Mouse (Mus musculus): ENCODE measurements at regions not wholly inside any gene's neighbourhood (a gene's known extent, or its start where the extent isn't known, plus 50 kb on each side); places are given as distances from the start of the nearest gene placed in this dataset.

GRCm38 (mm10) chr8:96349503-96349902, 461.2 kb upstream of the Got2 start:
- no peak for DNase-seq (ENCODE audit: extremely low spot score)

- no peak for DNase-seq (ENCODE audit: extremely low spot score)
These were observed 452.4 kb upstream of the Got2 start for GRCm38 (mm10) chr8:96340702-96341101.

- peak; percentile 5 for DNase-seq (ENCODE audit: extremely low spot score)
These were observed 430.0 kb upstream of the Got2 start for GRCm38 (mm10) chr8:96318367-96318766.

GRCm38 (mm10) chr8:96308989-96309718, 420.8 kb upstream of the Got2 start:
- DNase-seq (ENCODE audit: extremely low spot score): no peak

- no peak for DNase-seq (ENCODE audit: extremely low spot score)
These were observed 408.3 kb upstream of the Got2 start for GRCm38 (mm10) chr8:96296643-96297042.

- no peak for DNase-seq (ENCODE audit: extremely low spot score)
These were observed 402.4 kb upstream of the Got2 start for GRCm38 (mm10) chr8:96290740-96291139.

- no peak for DNase-seq (ENCODE audit: extremely low spot score)
These were observed 401.2 kb upstream of the Got2 start for GRCm38 (mm10) chr8:96289519-96289918.

GRCm38 (mm10) chr8:96288525-96288924, 400.2 kb upstream of the Got2 start:
- DNase-seq (ENCODE audit: extremely low spot score): no peak

- DNase-seq (ENCODE audit: extremely low spot score): no peak
These were observed 389.3 kb upstream of the Got2 start for GRCm38 (mm10) chr8:96277479-96278138.

- no peak for DNase-seq (ENCODE audit: extremely low spot score)
These were observed 388.7 kb upstream of the Got2 start for GRCm38 (mm10) chr8:96277058-96277457.

GRCm38 (mm10) chr8:96256294-96256693, 367.9 kb upstream of the Got2 start:
- DNase-seq (ENCODE audit: extremely low spot score): no peak

- DNase-seq (ENCODE audit: extremely low spot score): no peak
These were observed 367.5 kb upstream of the Got2 start for GRCm38 (mm10) chr8:96255811-96256210.

- DNase-seq (ENCODE audit: extremely low spot score): no peak
These were observed 357.7 kb upstream of the Got2 start for GRCm38 (mm10) chr8:96246017-96246416.

- DNase-seq (ENCODE audit: extremely low spot score): peak; percentile 48
These were observed 356.3 kb upstream of the Got2 start for GRCm38 (mm10) chr8:96244549-96245152.

GRCm38 (mm10) chr8:96238406-96238805, 350.1 kb upstream of the Got2 start:
- DNase-seq (ENCODE audit: extremely low spot score): no peak

GRCm38 (mm10) chr8:96237940-96238339, 349.6 kb upstream of the Got2 start:
- DNase-seq (ENCODE audit: extremely low spot score): no peak

GRCm38 (mm10) chr8:96230412-96230811, 342.1 kb upstream of the Got2 start:
- peak; percentile 43 for DNase-seq (ENCODE audit: extremely low spot score)
